Mouse (Mus musculus): ENCODE measurements around the gene Gpd1l.
"Not testable (repeated sequence)": the region's sequence is repeated elsewhere in the genome, so short reads cannot be mapped to it uniquely, and the experiment has no call there.

Gpd1l gene

GRCm38 (mm10) chr9:114933723-114934171 is at the start of gene Gpd1l:
Gene Gpd1l (minus strand): TSS chr9:114933987.
- peak; percentile 71 to 94 for DNase-seq (ENCODE audit: low spot score in 2 of 2)

GRCm38 (mm10) chr9:114982689-114983360 is 49.0 kb upstream of the Gpd1l start, which contains the start of gene Rps27rt:
Gene Rps27rt (minus strand): TSS chr9:114982739.
- no peak for DNase-seq (ENCODE audit: low spot score in 2 of 2)

- no peak for DNase-seq (ENCODE audit: low spot score in 2 of 2)
Observed at GRCm38 (mm10) chr9:114979969-114980368, 46.2 kb upstream of the Gpd1l start.

GRCm38 (mm10) chr9:114978281-114979111 is 44.7 kb upstream of the Gpd1l start, which contains the start of gene Osbpl10:
Gene Osbpl10 (plus strand): TSS chr9:114978569.
- DNase-seq (ENCODE audit: low spot score in 2 of 2), result peak in 1 of 2 experiments; percentile 38

- no peak for DNase-seq (ENCODE audit: low spot score in 2 of 2)
Observed at GRCm38 (mm10) chr9:114977461-114978280, 43.9 kb upstream of the Gpd1l start.

- DNase-seq (ENCODE audit: low spot score in 2 of 2), result not testable (repeated sequence)
Observed at GRCm38 (mm10) chr9:114966286-114966685, 32.5 kb upstream of the Gpd1l start.

- DNase-seq (ENCODE audit: low spot score in 2 of 2), result no peak
Observed at GRCm38 (mm10) chr9:114964093-114964492, 30.3 kb upstream of the Gpd1l start.

GRCm38 (mm10) chr9:114960844-114961243 is 27.1 kb upstream of the Gpd1l start:
- DNase-seq (ENCODE audit: low spot score in 2 of 2), result no peak

GRCm38 (mm10) chr9:114960043-114960789 is 26.4 kb upstream of the Gpd1l start:
- no peak for DNase-seq (ENCODE audit: low spot score in 2 of 2)

- DNase-seq (ENCODE audit: low spot score in 2 of 2), result no peak
Observed at GRCm38 (mm10) chr9:114956945-114957344, 23.2 kb upstream of the Gpd1l start.

- no peak for DNase-seq (ENCODE audit: low spot score in 2 of 2)
Observed at GRCm38 (mm10) chr9:114955340-114955739, 21.6 kb upstream of the Gpd1l start.

GRCm38 (mm10) chr9:114952866-114953265 is 19.1 kb upstream of the Gpd1l start:
- peak in 1 of 2 experiments; percentile 40 for DNase-seq (ENCODE audit: low spot score in 2 of 2)

- no peak for DNase-seq (ENCODE audit: low spot score in 2 of 2)
Observed at GRCm38 (mm10) chr9:114948395-114948794, 14.6 kb upstream of the Gpd1l start.

- peak in 1 of 2 experiments; percentile 24 for DNase-seq (ENCODE audit: low spot score in 2 of 2)
Observed at GRCm38 (mm10) chr9:114945576-114945975, 11.8 kb upstream of the Gpd1l start.

- no peak for DNase-seq (ENCODE audit: low spot score in 2 of 2)
Observed at GRCm38 (mm10) chr9:114944642-114945041, 10.9 kb upstream of the Gpd1l start.

- no peak for DNase-seq (ENCODE audit: low spot score in 2 of 2)
Observed at GRCm38 (mm10) chr9:114936687-114937086, 2.9 kb upstream of the Gpd1l start.

- DNase-seq (ENCODE audit: low spot score in 2 of 2), result no peak
Observed at GRCm38 (mm10) chr9:114935321-114935720, 1.5 kb upstream of the Gpd1l start.

- DNase-seq (ENCODE audit: low spot score in 2 of 2), result peak in 1 of 2 experiments; percentile 33
Observed at GRCm38 (mm10) chr9:114934231-114934630, 444 bp upstream of the Gpd1l start.

- no peak for DNase-seq (ENCODE audit: low spot score in 2 of 2)
Observed at GRCm38 (mm10) chr9:114933037-114933722, 607 bp downstream of the Gpd1l start.

- DNase-seq (ENCODE audit: low spot score in 2 of 2), result peak in 1 of 2 experiments; percentile 24
Observed at GRCm38 (mm10) chr9:114932607-114933006, 1.2 kb downstream of the Gpd1l start.

Data from spleen, postnatal 10 days (tissue).